Mouse (Mus musculus): ENCODE measurements at regions not wholly inside any gene's neighbourhood (a gene's known extent, or its start where the extent isn't known, plus 50 kb on each side); places are given as distances from the start of the nearest gene placed in this dataset.

- no peak for DNase-seq (ENCODE audit: low spot score)
These were observed 183.0 kb upstream of the Slc30a5 start for GRCm38 (mm10) chr13:101016181-101016580.

- DNase-seq (ENCODE audit: low spot score): no peak
These were observed 182.2 kb upstream of the Slc30a5 start for GRCm38 (mm10) chr13:101015435-101015834.

- no peak for DNase-seq (ENCODE audit: low spot score)
These were observed 180.4 kb upstream of the Slc30a5 start for GRCm38 (mm10) chr13:101013604-101014003.

GRCm38 (mm10) chr13:100990646-100991045 is 157.4 kb upstream of the Slc30a5 start:
- no peak for DNase-seq (ENCODE audit: low spot score)

GRCm38 (mm10) chr13:100988671-100989531 is 155.7 kb upstream of the Slc30a5 start:
- DNase-seq (ENCODE audit: low spot score): no peak

- no peak for DNase-seq (ENCODE audit: low spot score)
These were observed 154.9 kb upstream of the Slc30a5 start for GRCm38 (mm10) chr13:100988116-100988515.

GRCm38 (mm10) chr13:100975741-100976140 is 142.5 kb upstream of the Slc30a5 start:
- no peak for DNase-seq (ENCODE audit: low spot score)

GRCm38 (mm10) chr13:100971080-100972017 is 138.1 kb upstream of the Slc30a5 start:
- no peak for DNase-seq (ENCODE audit: low spot score)

- no peak for DNase-seq (ENCODE audit: low spot score)
These were observed 129.7 kb upstream of the Slc30a5 start for GRCm38 (mm10) chr13:100962811-100963540.

GRCm38 (mm10) chr13:100954598-100955251 is 121.5 kb upstream of the Slc30a5 start:
- DNase-seq (ENCODE audit: low spot score): no peak

- no peak for DNase-seq (ENCODE audit: low spot score)
These were observed 120.9 kb upstream of the Slc30a5 start for GRCm38 (mm10) chr13:100954106-100954505.

- no peak for DNase-seq (ENCODE audit: low spot score)
These were observed 117.9 kb upstream of the Slc30a5 start for GRCm38 (mm10) chr13:100951185-100951508.

- DNase-seq (ENCODE audit: low spot score): no peak
These were observed 117.3 kb upstream of the Slc30a5 start for GRCm38 (mm10) chr13:100950348-100951184.

GRCm38 (mm10) chr13:100943206-100943848 is 110.1 kb upstream of the Slc30a5 start:
- DNase-seq (ENCODE audit: low spot score): no peak

GRCm38 (mm10) chr13:100940791-100941190 is 107.6 kb upstream of the Slc30a5 start:
- no peak for DNase-seq (ENCODE audit: low spot score)

GRCm38 (mm10) chr13:100939677-100940076 is 106.5 kb upstream of the Slc30a5 start:
- no peak for DNase-seq (ENCODE audit: low spot score)

GRCm38 (mm10) chr13:100933265-100933664 is 100.0 kb upstream of the Slc30a5 start:
- DNase-seq (ENCODE audit: low spot score): no peak

- no peak for DNase-seq (ENCODE audit: low spot score)
These were observed 66.3 kb upstream of the Slc30a5 start for GRCm38 (mm10) chr13:100899566-100899965.

GRCm38 (mm10) chr13:100893871-100894270 is 60.6 kb upstream of the Slc30a5 start:
- no peak for DNase-seq (ENCODE audit: low spot score)

- no peak for DNase-seq (ENCODE audit: low spot score)
These were observed 59.9 kb upstream of the Slc30a5 start for GRCm38 (mm10) chr13:100893096-100893495.
